In genomic region chr12:16533331-16533828, GRCm38 (mm10) we compare ENCODE assay signal across 8 mouse cellular contexts.
DNase-seq lines count a peak whose midpoint lies in the region; ATAC-seq lines count a peak whose summit lies in the region.

No protein-coding gene starts in this region.

- H3K4me1 ChIP-seq in hindbrain, embryonic 16.5 days (ENCODE audit: control insufficient read depth, insufficient read depth, low read depth, low read length), result peaks cover 11% of the 10 kb centered on the region

- H3K9ac ChIP-seq in hindbrain, embryonic 16.5 days (ENCODE audit: low read depth, low read length), result peak overlapping the region; percentile 55; the same call in 1 of the 2 replicates

- H3K27me3 ChIP-seq in hindbrain, embryonic 16.5 days (replicated peaks; ENCODE audit: control insufficient read depth, insufficient read depth, low read length), result no peaks in the 10 kb centered on the region

- ATAC-seq in hindbrain, embryonic 16.5 days, result peak; percentile 86

- H3K9me3 ChIP-seq in hindbrain, embryonic 16.5 days (ENCODE audit: control insufficient read depth, low read length), result no peaks in the 10 kb centered on the region

- peak overlapping the region; percentile 18 for H3K4me2 ChIP-seq in hindbrain, embryonic 16.5 days (ENCODE audit: low read length)

- H3K4me3 ChIP-seq in hindbrain, embryonic 16.5 days (ENCODE audit: low read length), result no peak overlapping the region

- H3K27ac ChIP-seq in hindbrain, embryonic 16.5 days (ENCODE audit: low read depth, low read length), result peak overlapping the region; percentile 71

- 14% methylated on average over 4 of the region's 4 CpGs for WGBS in hindbrain, embryonic 16.5 days

- peaks cover 7% of the 10 kb centered on the region for H3K36me3 ChIP-seq in hindbrain, embryonic 16.5 days (ENCODE audit: control insufficient read depth, insufficient read depth, low read length)

- peak; percentile 55 for DNase-seq in R1 (ENCODE audit: low read depth, low spot score)
- DNase-seq in cerebellum, postnatal 14 days, result peak; percentile 89 to 94
- peak; percentile 81 to 92 for DNase-seq in frontal cortex, postnatal 36 days (ENCODE audit: low spot score in 2 of 2)
- peak; percentile 83 to 85 for DNase-seq in left cerebral cortex, adult 18-20 months (ENCODE audit: low spot score in 2 of 2)
- peak; percentile 78 for DNase-seq in mesoderm, embryonic 11.5 days (ENCODE audit: low read depth, low spot score)
- peak; percentile 78 for DNase-seq in right cerebral cortex, postnatal 25 days
- DNase-seq in urinary bladder, postnatal 4 days (ENCODE audit: low spot score in 2 of 2), result peak; percentile 78 to 83
